Mouse (Mus musculus) myocyte (in vitro differentiated cells): Measurements from ENCODE around the gene Msantd2. TPM values are rescaled to one million over a fixed set of nuclear protein-coding genes. Genes with fewer than 3 reads are reported as not detected.

Experiments used
- H3K27me3 ChIP-seq: one replicate; pipeline ENCODE4 v1.6.1; 2011; ENCODE audit not compliant: control insufficient read depth, insufficient read depth, insufficient read length
- H3K36me3 ChIP-seq: one replicate; pipeline ENCODE4 v1.6.1; 2011; ENCODE audit not compliant: control insufficient read depth, insufficient read depth
- H3K4me2 ChIP-seq: one replicate; pipeline ENCODE4 v1.6.1; 2011; ENCODE audit warnings: low read depth, control low read depth
- H3K4me3 ChIP-seq: one replicate; pipeline ENCODE4 v1.5.1; 2011; ENCODE audit warnings: mild to moderate bottlenecking, control low read depth, moderate library complexity
- H3K79me2 ChIP-seq: one replicate; pipeline ENCODE4 v1.6.1; 2011; ENCODE audit not compliant: control insufficient read depth, insufficient read depth
- H3ac ChIP-seq: one replicate; pipeline ENCODE4 v1.6.1; 2011; ENCODE audit not compliant: control insufficient read depth, insufficient read length
- CEBPB ChIP-seq: IDR thresholded peaks from 2 replicates; pipeline ENCODE4 v1.6.1; 2011; ENCODE audit warnings: mild to moderate bottlenecking, moderate library complexity; ENCODE audit not compliant: poor library complexity, insufficient read depth, severe bottlenecking
- E2F4 ChIP-seq: IDR thresholded peaks from one replicate; pipeline ENCODE4 v1.6.1; 2011; ENCODE audit warnings: mild to moderate bottlenecking, control low read depth, moderate library complexity; ENCODE audit not compliant: insufficient read depth
- MAX ChIP-seq: IDR thresholded peaks from one replicate; pipeline ENCODE4 v1.6.1; 2011; ENCODE audit warnings: low read depth, mild to moderate bottlenecking, control low read depth
- MYOD1 ChIP-seq, 3 experiments: IDR thresholded peaks; one replicate each; pipeline ENCODE4 v1.6.1; 2011; ENCODE audit warnings: control low read depth in 2 of 3, low read depth in 2 of 3, mild to moderate bottlenecking in 2 of 3, moderate library complexity in 1 of 3; ENCODE audit not compliant: insufficient read length in 2 of 3, control insufficient read depth in 1 of 3
- MYOG ChIP-seq, 3 experiments: IDR thresholded peaks; one replicate each; pipeline ENCODE4 v1.6.1; 2011; ENCODE audit warnings: control low read depth in 2 of 3, low read depth in 2 of 3, mild to moderate bottlenecking in 2 of 3; ENCODE audit not compliant: insufficient read length in 2 of 3, control insufficient read depth in 1 of 3, insufficient read depth in 1 of 3
- POLR2A ChIP-seq: IDR thresholded peaks from one replicate; pipeline ENCODE4 v1.6.1; 2011; ENCODE audit warnings: low read depth, mild to moderate bottlenecking, control low read depth, moderate library complexity; ENCODE audit not compliant: insufficient read length
- POLR2AphosphoS2 ChIP-seq: IDR thresholded peaks from one replicate; pipeline ENCODE4 v1.6.1; 2011; ENCODE audit warnings: low read depth, control low read depth; ENCODE audit not compliant: insufficient read length
- REST ChIP-seq: IDR thresholded peaks from one replicate; pipeline ENCODE4 v1.6.1; 2011; ENCODE audit warnings: mild to moderate bottlenecking, control low read depth, moderate library complexity; ENCODE audit not compliant: insufficient read depth, insufficient read length
- SRF ChIP-seq: IDR thresholded peaks from one replicate; pipeline ENCODE4 v1.6.1; 2011; ENCODE audit warnings: low read depth; ENCODE audit not compliant: control insufficient read depth, insufficient read length
- TCF12 ChIP-seq: IDR thresholded peaks from one replicate; pipeline ENCODE4 v1.6.1; 2011; ENCODE audit warnings: mild to moderate bottlenecking, control low read depth; ENCODE audit not compliant: poor library complexity, insufficient read depth, severe bottlenecking
- TCF3 ChIP-seq: IDR thresholded peaks from one replicate; pipeline ENCODE4 v1.6.1; 2011; ENCODE audit warnings: low read depth, control low read depth; ENCODE audit not compliant: insufficient read length
- USF1 ChIP-seq: IDR thresholded peaks from one replicate; pipeline ENCODE4 v1.6.1; 2011; ENCODE audit warnings: low read depth, mild to moderate bottlenecking, control low read depth, moderate library complexity
- polyA plus RNA-seq: library from polyadenylated mRNA; unstranded; fragments of >200 nt; fragmentation: generic; extraction: Trizol; gene quantifications from one replicate; pipeline ENCODE4 v1.2.1, GENCODE M21; 2012; ENCODE audit warnings: missing spikeins

Msantd2 gene
- polyA plus RNA-seq, 1 experiment, result 4.0 TPM

GRCm38 (mm10) chr9:37567454-37567853, 78.3 kb downstream of the Msantd2 start:
- TF ChIP-seq POLR2AphosphoS2 (no peak), POLR2A (no peak), TCF3 (no peak), TCF12 (no peak), SRF (no peak), REST (no peak), USF1 (no peak), MYOG (IDR thresholded peaks at IDR 0.05; ENCODE audit: control insufficient read depth in 1 of 3, insufficient read depth in 1 of 3, insufficient read length in 2 of 3, low read depth in 2 of 3) (no peak), CEBPB (no peak), E2F4 (no peak), MYOD1 (IDR thresholded peaks at IDR 0.05; ENCODE audit: control insufficient read depth in 1 of 3, insufficient read length in 2 of 3, low read depth in 2 of 3) (no peak), MAX (no peak)
- Histone ChIP-seq H3K27me3 (peaks cover 14% of the 10 kb centered on the region), H3ac (no peak overlapping the region), H3K4me3 (no peak overlapping the region), H3K79me2 (no peaks in the 10 kb centered on the region), H3K36me3 (no peaks in the 10 kb centered on the region), H3K4me2 (no peak overlapping the region)

GRCm38 (mm10) chr9:37567892-37568604, 78.9 kb downstream of the Msantd2 start:
- peaks cover 14% of the 10 kb centered on the region for H3K27me3 ChIP-seq
- TF ChIP-seq CEBPB, result no peak
- no peak for TF ChIP-seq E2F4
- TF ChIP-seq POLR2A, result no peak
- TF ChIP-seq USF1, result no peak
- TF ChIP-seq TCF3, result no peak
- TF ChIP-seq REST, result no peak
- H3K4me2 ChIP-seq, result no peak overlapping the region
- H3K79me2 ChIP-seq, result no peaks in the 10 kb centered on the region
- H3K36me3 ChIP-seq, result no peaks in the 10 kb centered on the region
- no peak overlapping the region for H3ac ChIP-seq
- H3K4me3 ChIP-seq, result no peak overlapping the region

GRCm38 (mm10) chr9:37568605-37569214, 79.6 kb downstream of the Msantd2 start:
- Histone ChIP-seq H3ac (no peak overlapping the region), H3K4me3 (no peak overlapping the region), H3K27me3 (peaks cover 20% of the 10 kb centered on the region), H3K4me2 (no peak overlapping the region), H3K36me3 (no peaks in the 10 kb centered on the region), H3K79me2 (no peaks in the 10 kb centered on the region)
- TF ChIP-seq REST, result no peak
- no peak for TF ChIP-seq CEBPB
- TF ChIP-seq TCF12, result no peak
- TF ChIP-seq MYOG (IDR thresholded peaks at IDR 0.05; ENCODE audit: control insufficient read depth in 1 of 3, insufficient read depth in 1 of 3, insufficient read length in 2 of 3, low read depth in 2 of 3), result no peak
- no peak for TF ChIP-seq POLR2AphosphoS2
- no peak for TF ChIP-seq POLR2A
- TF ChIP-seq E2F4, result no peak
- no peak for TF ChIP-seq USF1
- no peak for TF ChIP-seq SRF
- TF ChIP-seq TCF3, result no peak
- TF ChIP-seq MAX, result no peak
- TF ChIP-seq MYOD1 (IDR thresholded peaks at IDR 0.05; ENCODE audit: control insufficient read depth in 1 of 3, insufficient read length in 2 of 3, low read depth in 2 of 3), result no peak

- peaks cover 26% of the 10 kb centered on the region for H3K27me3 ChIP-seq
- no peak overlapping the region for H3K4me3 ChIP-seq
- TF ChIP-seq CEBPB (no peak), USF1 (no peak), REST (no peak), POLR2A (no peak)
- H3K4me2 ChIP-seq, result no peak overlapping the region
- no peak overlapping the region for H3ac ChIP-seq
- no peaks in the 10 kb centered on the region for H3K36me3 ChIP-seq
- no peaks in the 10 kb centered on the region for H3K79me2 ChIP-seq
Observed at GRCm38 (mm10) chr9:37569231-37569835, 80.2 kb downstream of the Msantd2 start.

GRCm38 (mm10) chr9:37572204-37572876, 83.2 kb downstream of the Msantd2 start:
- TF ChIP-seq POLR2AphosphoS2 (no peak), MYOG (IDR thresholded peaks at IDR 0.05; ENCODE audit: control insufficient read depth in 1 of 3, insufficient read depth in 1 of 3, insufficient read length in 2 of 3, low read depth in 2 of 3) (no peak)
- peaks cover 28% of the 10 kb centered on the region for H3K27me3 ChIP-seq
- no peaks in the 10 kb centered on the region for H3K79me2 ChIP-seq
- H3K4me2 ChIP-seq, result no peak overlapping the region
- H3ac ChIP-seq, result no peak overlapping the region
- no peaks in the 10 kb centered on the region for H3K36me3 ChIP-seq
- no peak overlapping the region for H3K4me3 ChIP-seq

Other genes starting within 250 kb of the Msantd2 start
- 9.2 TPM for gene Slc37a2, start 233.6 kb upstream of the Msantd2 start, polyA plus RNA-seq
- 0.38 TPM for gene Ccdc15, start 140.9 kb upstream of the Msantd2 start, polyA plus RNA-seq
- not detected for gene Hepacam, start 122.0 kb upstream of the Msantd2 start, polyA plus RNA-seq
- not detected for gene Robo4, start 87.4 kb upstream of the Msantd2 start, polyA plus RNA-seq
- gene Robo3, start 56.1 kb upstream of the Msantd2 start, polyA plus RNA-seq, result 0.01 TPM
- gene Esam, start 38.8 kb downstream of the Msantd2 start, polyA plus RNA-seq, result 0.04 TPM
- not detected for gene Vsig2, start 49.9 kb downstream of the Msantd2 start, polyA plus RNA-seq
- 0.42 TPM for gene Nrgn, start 63.6 kb downstream of the Msantd2 start, polyA plus RNA-seq
- 0.60 TPM for gene Siae, start 66.4 kb downstream of the Msantd2 start, polyA plus RNA-seq
- gene Spa17, start 124.4 kb downstream of the Msantd2 start, polyA plus RNA-seq, result 2.7 TPM
- gene Tbrg1, start 168.0 kb downstream of the Msantd2 start, polyA plus RNA-seq, result 93.3 TPM
- 0.02 TPM for gene Panx3, start 179.9 kb downstream of the Msantd2 start, polyA plus RNA-seq
- not detected for gene Olfr160, start 226.9 kb downstream of the Msantd2 start, polyA plus RNA-seq